Mouse (Mus musculus): Measurements from ENCODE around the gene Evc. TPM values are rescaled to one million over a fixed set of nuclear protein-coding genes. Genes with fewer than 3 reads are reported as not detected.
A peak's percentile ranks its signal among the peaks of the same experiment; 100 is the strongest.

Gene Evc
- polyA plus RNA-seq, 1 experiment from 2014 or later, result 11.8 TPM

DNA sequence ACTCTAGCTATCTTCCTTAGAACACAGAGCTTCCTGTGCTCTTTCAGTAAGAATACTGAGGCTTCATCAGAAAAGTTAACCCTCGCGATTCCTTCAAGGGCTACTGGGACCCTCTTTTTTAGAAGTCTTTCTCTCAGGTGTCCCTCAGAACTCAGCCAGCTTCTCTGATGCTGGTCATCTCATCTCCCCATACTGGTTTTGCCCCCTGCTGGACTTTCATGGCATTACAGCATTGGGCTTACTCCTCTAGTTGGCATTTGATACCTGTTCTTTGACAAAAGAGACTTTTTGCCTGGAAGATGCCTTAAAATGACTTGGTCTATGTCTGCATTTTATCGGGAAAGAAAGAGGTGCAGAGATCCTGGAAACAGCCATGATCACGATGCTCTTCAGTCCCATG lies 17.7 kb upstream of the Evc start:
- DNase-seq (ENCODE audit: low spot score, missing footprints) (peak; percentile 95), ATAC-seq (ENCODE audit: low FRiP score) (no peak)
- H3K27ac ChIP-seq (ENCODE audit: low read depth, low read length), result no peak overlapping the region
- no peak overlapping the region for H3K4me3 ChIP-seq (ENCODE audit: low read depth, low read length)
- peaks cover 9% of the 10 kb centered on the region; the same call in 1 of the 2 replicates for H3K36me3 ChIP-seq (ENCODE audit: control insufficient read depth, insufficient read depth, low read length)
- no peak overlapping the region for H3K4me2 ChIP-seq
- no peak overlapping the region for H3K9ac ChIP-seq (ENCODE audit: low read length)
- no peaks in the 10 kb centered on the region for H3K9me3 ChIP-seq (ENCODE audit: control insufficient read depth, low read length)
- WGBS, result 85% methylated on average over 4 of the region's 4 CpGs
- H3K27me3 ChIP-seq (ENCODE audit: control insufficient read depth, insufficient read depth, low read length), result no peaks in the 10 kb centered on the region
- no peaks in the 10 kb centered on the region for H3K4me1 ChIP-seq (ENCODE audit: control insufficient read depth, insufficient read depth, low read length)

DNA sequence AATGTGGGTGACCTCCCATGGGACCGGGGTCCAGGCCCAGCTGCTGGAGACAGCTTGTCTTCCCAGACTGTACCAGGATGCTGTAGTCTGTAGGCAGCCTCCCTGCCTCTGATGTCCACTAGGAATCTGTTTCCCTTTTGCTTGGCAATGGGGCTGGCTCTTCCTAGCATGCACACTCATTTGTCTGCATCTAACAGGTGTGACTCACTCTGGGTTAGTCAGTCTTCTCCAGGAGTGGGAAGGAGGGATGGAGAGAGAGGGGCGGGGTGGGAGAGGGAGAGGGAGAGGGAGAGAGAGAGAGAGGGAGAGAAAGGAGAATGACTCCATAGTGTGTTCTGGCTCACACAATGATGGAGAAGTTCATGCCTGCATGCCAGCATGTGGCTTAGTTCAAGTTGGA lies 15.1 kb upstream of the Evc start:
- Histone ChIP-seq H3K4me2 (no peak overlapping the region), H3K4me1 (ENCODE audit: control insufficient read depth, insufficient read depth, low read length) (no peaks in the 10 kb centered on the region), H3K4me3 (ENCODE audit: low read depth, low read length) (no peak overlapping the region), H3K27ac (ENCODE audit: low read depth, low read length) (no peak overlapping the region), H3K9ac (ENCODE audit: low read length) (no peak overlapping the region), H3K36me3 (ENCODE audit: control insufficient read depth, insufficient read depth, low read length) (peaks cover 7% of the 10 kb centered on the region; the same call in 1 of the 2 replicates), H3K27me3 (ENCODE audit: control insufficient read depth, insufficient read depth, low read length) (no peaks in the 10 kb centered on the region), H3K9me3 (ENCODE audit: control insufficient read depth, low read length) (no peaks in the 10 kb centered on the region)
- 88% methylated on average over 2 of the region's 2 CpGs for WGBS
- DNase-seq (ENCODE audit: low spot score, missing footprints) (no peak), ATAC-seq (ENCODE audit: low FRiP score) (no peak)

DNA sequence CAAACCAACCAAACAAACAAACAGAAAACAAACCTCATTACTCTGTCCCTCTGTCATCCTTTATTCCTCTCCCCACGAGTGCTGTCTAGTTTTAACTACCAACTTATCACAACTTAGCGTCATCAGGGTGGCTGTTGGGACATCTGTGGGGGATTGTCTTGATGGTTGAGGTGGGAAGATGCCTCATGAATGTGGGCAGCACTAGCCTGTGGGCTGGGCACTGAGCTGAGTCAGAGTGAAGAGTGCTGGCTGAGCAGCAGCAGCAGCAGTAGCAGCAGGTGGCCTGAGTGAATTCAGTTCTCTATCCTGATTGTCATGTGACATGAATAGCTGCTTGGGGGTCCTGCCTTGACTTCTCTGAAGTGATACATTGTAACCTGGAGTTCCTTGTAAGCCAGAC lies 7.3 kb upstream of the Evc start:
- Histone ChIP-seq H3K36me3 (ENCODE audit: control insufficient read depth, insufficient read depth, low read length) (no peaks in the 10 kb centered on the region), H3K27ac (ENCODE audit: low read depth, low read length) (no peak overlapping the region), H3K9me3 (ENCODE audit: control insufficient read depth, low read length) (no peaks in the 10 kb centered on the region), H3K9ac (ENCODE audit: low read length) (no peak overlapping the region), H3K27me3 (ENCODE audit: control insufficient read depth, insufficient read depth, low read length) (no peaks in the 10 kb centered on the region), H3K4me1 (ENCODE audit: control insufficient read depth, insufficient read depth, low read length) (peaks cover 6% of the 10 kb centered on the region; the same call in 1 of the 2 replicates), H3K4me2 (no peak overlapping the region), H3K4me3 (ENCODE audit: low read depth, low read length) (no peak overlapping the region)
- 92% methylated on average over 2 of the region's 2 CpGs for WGBS
- DNase-seq (ENCODE audit: low spot score, missing footprints) (no peak), ATAC-seq (ENCODE audit: low FRiP score) (no peak)

DNA sequence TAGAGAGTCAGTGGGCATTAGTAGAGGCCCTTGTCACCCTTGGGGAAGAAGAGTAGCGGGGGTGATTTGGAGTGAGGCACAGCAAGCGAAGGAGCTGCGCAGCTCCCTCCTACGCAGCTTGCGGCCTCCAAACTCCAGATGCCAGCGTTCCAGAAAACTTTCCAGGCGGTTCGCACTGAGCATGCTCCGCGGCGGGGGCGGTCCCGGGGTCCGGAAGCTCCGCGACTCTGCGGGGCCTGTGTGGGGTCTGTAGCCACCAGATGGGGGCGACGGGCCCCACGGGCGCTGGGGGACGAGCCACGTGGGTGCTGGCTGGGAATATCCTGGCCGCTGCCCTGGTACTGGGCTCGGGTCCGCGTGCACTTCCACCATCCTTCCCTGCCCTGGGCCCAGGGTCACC lies 1.6 kb upstream of the Evc start, which contains the start of gene Evc2:
Evc2 (plus strand) TSS at position 212 of the 400 bp plus-strand sequence.
- Histone ChIP-seq H3K9me3 (ENCODE audit: control insufficient read depth, low read length) (no peaks in the 10 kb centered on the region), H3K27ac (ENCODE audit: low read depth, low read length) (peak within 1 kb of the TSS; percentile 20; the same call in 1 of the 2 replicates), H3K9ac (ENCODE audit: low read length) (peak within 1 kb of the TSS; percentile 79), H3K36me3 (ENCODE audit: control insufficient read depth, insufficient read depth, low read length) (no peaks in the 10 kb centered on the region), H3K27me3 (ENCODE audit: control insufficient read depth, insufficient read depth, low read length) (no peaks in the 10 kb centered on the region), H3K4me2 (peak within 1 kb of the TSS; percentile 85), H3K4me3 (ENCODE audit: low read depth, low read length) (peak within 1 kb of the TSS; percentile 59), H3K4me1 (ENCODE audit: control insufficient read depth, insufficient read depth, low read length) (peaks cover 30% of the 10 kb centered on the region)
- ATAC-seq (ENCODE audit: low FRiP score) (peak; percentile 86), DNase-seq (ENCODE audit: low spot score, missing footprints) (peak; percentile 95)
- under 1% methylated on average over 20 of the region's 27 CpGs for WGBS

DNA sequence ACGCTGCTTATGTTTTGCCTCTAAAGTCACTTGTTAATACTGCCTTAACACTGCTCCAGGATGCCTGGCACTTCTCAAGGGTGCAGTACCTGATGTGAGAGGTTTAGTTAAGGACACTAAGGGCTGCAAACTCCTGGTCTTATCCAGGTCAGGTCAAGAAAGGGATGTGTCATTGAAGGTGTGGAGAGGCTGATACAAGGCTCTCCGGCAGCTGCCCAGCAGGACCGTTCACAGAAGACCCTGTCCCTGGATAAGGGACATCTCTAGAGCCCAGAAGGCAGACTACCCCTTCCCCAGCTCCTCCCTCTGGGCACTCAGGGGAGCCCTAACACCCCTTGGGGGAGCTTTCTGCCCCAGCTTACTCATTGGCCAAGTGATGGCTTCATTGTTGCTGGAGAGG lies 1.0 kb upstream of the Evc start:
- peak overlapping the region; percentile 85; the same call in 1 of the 2 replicates for H3K4me2 ChIP-seq
- ATAC-seq (ENCODE audit: low FRiP score), result no peak
- peak overlapping the region; percentile 79 for H3K9ac ChIP-seq (ENCODE audit: low read length)
- no peaks in the 10 kb centered on the region for H3K27me3 ChIP-seq (ENCODE audit: control insufficient read depth, insufficient read depth, low read length)
- 72% methylated on average over 3 of the region's 3 CpGs for WGBS
- H3K36me3 ChIP-seq (ENCODE audit: control insufficient read depth, insufficient read depth, low read length), result no peaks in the 10 kb centered on the region
- DNase-seq (ENCODE audit: low spot score, missing footprints), result peak; percentile 87
- peaks cover 30% of the 10 kb centered on the region for H3K4me1 ChIP-seq (ENCODE audit: control insufficient read depth, insufficient read depth, low read length)
- H3K9me3 ChIP-seq (ENCODE audit: control insufficient read depth, low read length), result no peaks in the 10 kb centered on the region
- H3K27ac ChIP-seq (ENCODE audit: low read depth, low read length), result 0 out of 2 replicates have a peak overlapping the region, but pooled peaks have one; percentile 20
- no peak overlapping the region for H3K4me3 ChIP-seq (ENCODE audit: low read depth, low read length)

DNA sequence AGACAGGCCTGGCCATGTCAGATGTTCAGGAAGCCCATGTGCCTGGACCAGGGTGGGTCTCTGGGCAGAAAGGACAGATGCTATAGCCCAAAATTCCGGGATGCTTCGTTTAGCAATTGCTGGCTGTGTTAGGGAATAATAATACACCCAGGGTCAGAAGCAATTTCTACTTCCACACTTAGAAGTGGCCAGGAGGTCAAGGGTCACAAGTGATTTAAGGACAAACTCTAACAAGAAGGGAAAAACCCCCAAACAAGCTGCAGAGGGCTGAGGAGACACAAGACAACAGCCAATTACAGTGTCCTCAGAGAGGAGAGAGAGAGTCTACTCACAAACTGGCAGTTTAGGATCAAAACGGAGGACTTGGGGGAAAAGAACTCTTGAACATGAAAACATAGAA lies 1.6 kb downstream of the Evc start:
- Histone ChIP-seq H3K9me3 (ENCODE audit: control insufficient read depth, low read length) (no peaks in the 10 kb centered on the region), H3K4me1 (ENCODE audit: control insufficient read depth, insufficient read depth, low read length) (peaks cover 30% of the 10 kb centered on the region), H3K27me3 (ENCODE audit: control insufficient read depth, insufficient read depth, low read length) (no peaks in the 10 kb centered on the region), H3K36me3 (ENCODE audit: control insufficient read depth, insufficient read depth, low read length) (no peaks in the 10 kb centered on the region), H3K9ac (ENCODE audit: low read length) (no peak overlapping the region), H3K27ac (ENCODE audit: low read depth, low read length) (no peak overlapping the region), H3K4me2 (no peak overlapping the region), H3K4me3 (ENCODE audit: low read depth, low read length) (no peak overlapping the region)
- ATAC-seq (ENCODE audit: low FRiP score) (no peak), DNase-seq (ENCODE audit: low spot score, missing footprints) (no peak)
- 71% methylated on average over 3 of the region's 3 CpGs for WGBS

DNA sequence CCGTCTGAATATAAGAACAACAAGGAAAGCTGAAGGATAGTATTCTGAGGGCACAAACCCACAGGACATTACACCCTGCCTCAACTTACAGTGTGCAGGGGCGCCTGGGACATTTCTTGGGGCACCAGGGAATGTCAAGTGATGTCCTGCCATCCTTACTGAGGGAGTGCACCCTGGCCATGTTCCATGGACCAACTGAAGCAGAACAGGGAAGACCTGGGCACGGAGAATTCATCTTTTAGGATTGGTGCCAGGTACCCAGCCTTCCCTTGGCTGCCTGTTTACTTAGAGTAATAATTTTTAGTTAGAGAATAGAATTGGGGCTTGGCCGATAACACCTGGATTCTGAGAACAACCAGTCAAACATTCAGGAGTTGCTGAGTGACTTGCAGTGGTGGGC lies 4.6 kb downstream of the Evc start:
- H3K9me3 ChIP-seq (ENCODE audit: control insufficient read depth, low read length), result no peaks in the 10 kb centered on the region
- peaks cover 7% of the 10 kb centered on the region for H3K4me1 ChIP-seq (ENCODE audit: control insufficient read depth, insufficient read depth, low read length)
- DNase-seq (ENCODE audit: low spot score, missing footprints) (no peak), ATAC-seq (ENCODE audit: low FRiP score) (no peak)
- no peak overlapping the region for H3K27ac ChIP-seq (ENCODE audit: low read depth, low read length)
- no peaks in the 10 kb centered on the region for H3K27me3 ChIP-seq (ENCODE audit: control insufficient read depth, insufficient read depth, low read length)
- no peak overlapping the region for H3K4me3 ChIP-seq (ENCODE audit: low read depth, low read length)
- WGBS, result 82% methylated on average over 4 of the region's 4 CpGs
- H3K36me3 ChIP-seq (ENCODE audit: control insufficient read depth, insufficient read depth, low read length), result no peaks in the 10 kb centered on the region
- no peak overlapping the region for H3K9ac ChIP-seq (ENCODE audit: low read length)
- H3K4me2 ChIP-seq, result no peak overlapping the region

DNA sequence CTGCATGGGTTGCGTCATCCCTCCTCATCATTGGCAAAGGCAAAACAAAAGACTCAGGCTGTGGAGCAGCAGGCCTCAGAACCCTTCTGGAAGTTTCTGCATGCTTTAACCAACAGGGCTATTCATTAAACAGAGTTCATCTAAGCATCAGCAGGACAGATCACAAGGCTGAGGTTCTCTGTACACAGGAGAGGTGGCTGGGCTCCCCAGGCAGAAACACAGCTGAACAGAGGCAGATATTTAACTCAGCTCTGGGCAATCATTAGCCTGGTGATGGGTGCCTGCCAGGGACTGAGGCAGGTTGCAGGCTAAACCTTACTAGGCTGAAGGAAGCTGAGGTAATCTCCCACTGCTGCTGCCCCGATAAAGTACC lies 5.6 kb downstream of the Evc start:
- Histone ChIP-seq H3K9me3 (ENCODE audit: control insufficient read depth, low read length) (no peaks in the 10 kb centered on the region), H3K36me3 (ENCODE audit: control insufficient read depth, insufficient read depth, low read length) (peaks cover 5% of the 10 kb centered on the region; the same call in 1 of the 2 replicates)
- WGBS, result 93% methylated on average over 2 of the region's 2 CpGs

DNA sequence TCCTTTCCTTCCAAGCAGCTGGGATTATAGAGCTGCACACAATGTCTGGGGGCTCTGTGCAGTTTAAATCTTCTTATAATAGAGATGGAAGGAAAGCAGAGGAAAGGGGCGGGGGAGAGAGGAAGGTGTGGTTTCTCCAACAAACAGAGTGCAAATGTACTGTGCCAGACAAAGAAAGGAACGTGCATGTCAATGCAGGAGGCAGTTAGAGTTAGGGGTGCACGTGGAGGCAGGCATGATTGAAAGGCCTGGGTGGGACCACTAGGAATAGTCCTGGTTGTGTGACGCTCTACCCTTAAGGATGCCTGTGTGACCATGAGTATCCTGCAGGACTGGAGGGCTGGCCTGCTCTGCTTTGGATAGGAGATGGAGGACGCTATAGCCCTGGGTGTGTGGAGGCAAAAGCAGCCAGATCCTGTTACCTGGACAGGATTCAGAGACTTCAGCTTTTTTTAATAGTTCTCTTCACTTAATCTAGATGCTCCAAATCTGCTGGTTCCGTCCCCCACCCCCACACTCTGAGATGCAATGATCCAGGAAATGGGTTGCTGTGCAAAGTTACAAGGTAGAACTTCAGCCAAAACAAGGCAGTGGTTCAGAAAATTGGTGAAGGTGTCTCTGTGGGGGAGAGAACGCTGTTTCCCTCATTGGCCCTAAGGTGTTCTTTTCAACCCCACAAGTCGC lies 6.1 kb downstream of the Evc start:
- H3K4me2 ChIP-seq, result no peak overlapping the region
- H3K4me3 ChIP-seq (ENCODE audit: low read depth, low read length), result no peak overlapping the region
- ATAC-seq (ENCODE audit: low FRiP score) (no peak), DNase-seq (ENCODE audit: low spot score, missing footprints) (no peak)
- H3K27ac ChIP-seq (ENCODE audit: low read depth, low read length), result no peak overlapping the region
- H3K27me3 ChIP-seq (ENCODE audit: control insufficient read depth, insufficient read depth, low read length), result no peaks in the 10 kb centered on the region
- H3K9ac ChIP-seq (ENCODE audit: low read length), result no peak overlapping the region
- H3K9me3 ChIP-seq (ENCODE audit: control insufficient read depth, low read length), result no peaks in the 10 kb centered on the region
- 89% methylated on average over 8 of the region's 8 CpGs for WGBS
- H3K36me3 ChIP-seq (ENCODE audit: control insufficient read depth, insufficient read depth, low read length), result peaks cover 5% of the 10 kb centered on the region; the same call in 1 of the 2 replicates
- no peaks in the 10 kb centered on the region for H3K4me1 ChIP-seq (ENCODE audit: control insufficient read depth, insufficient read depth, low read length)

More for the DNA sequence above, 5.6 kb downstream of the Evc start:
- no peak overlapping the region for H3K4me2 ChIP-seq
- no peaks in the 10 kb centered on the region for H3K27me3 ChIP-seq (ENCODE audit: control insufficient read depth, insufficient read depth, low read length)
- no peak overlapping the region for H3K27ac ChIP-seq (ENCODE audit: low read depth, low read length)
- no peak for ATAC-seq (ENCODE audit: low FRiP score)
- DNase-seq (ENCODE audit: low spot score, missing footprints), result no peak
- peaks cover 4% of the 10 kb centered on the region for H3K4me1 ChIP-seq (ENCODE audit: control insufficient read depth, insufficient read depth, low read length)
- no peak overlapping the region for H3K9ac ChIP-seq (ENCODE audit: low read length)
- H3K4me3 ChIP-seq (ENCODE audit: low read depth, low read length), result no peak overlapping the region

All from midbrain, embryonic 11.5 days (tissue).